Mouse (Mus musculus): ENCODE results near the gene Igf2bp1. TPM values are rescaled to one million over a fixed set of nuclear protein-coding genes. Genes with fewer than 3 reads are reported as not detected.

Igf2bp1 gene
- total RNA-seq, 1 experiment, result 354 TPM

DNA sequence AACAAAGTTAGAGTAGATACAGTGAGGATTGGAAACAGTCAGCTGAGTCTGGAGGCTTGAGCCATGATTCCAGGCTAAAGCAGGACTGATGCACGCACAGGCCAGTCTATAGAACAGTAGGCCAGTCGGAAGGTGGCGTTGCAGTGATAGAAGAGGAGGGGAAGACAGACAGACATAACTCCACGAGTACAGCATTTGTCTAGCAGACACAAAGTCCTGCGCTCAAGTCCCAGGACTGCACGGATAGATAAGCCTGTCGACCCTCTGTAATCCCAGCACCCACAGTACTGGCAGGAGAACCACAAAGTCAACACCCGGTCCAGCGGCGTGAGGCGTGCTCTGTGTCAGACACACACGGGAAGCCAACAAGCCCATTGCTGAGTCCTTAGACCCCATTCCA is 23.9 kb downstream of the Igf2bp1 start:
- Histone ChIP-seq H3K9me3 (ENCODE audit: control insufficient read depth, insufficient read depth, low read depth, low read length) (no peaks in the 10 kb centered on the region), H3K36me3 (ENCODE audit: control insufficient read depth, insufficient read depth, low read length, poor library complexity, severe bottlenecking) (peaks cover 29% of the 10 kb centered on the region), H3K27ac (ENCODE audit: insufficient read depth, low read depth, low read length, poor library complexity, severe bottlenecking) (peak overlapping the region; percentile 97), H3K4me3 (ENCODE audit: insufficient read depth in 1 of 2, low read depth in 1 of 2, low read length in 2 of 2, poor library complexity in 1 of 2, severe bottlenecking in 1 of 2) (peak overlapping the region; percentile 62 to 80), H3K9ac (ENCODE audit: insufficient read depth, low read depth, low read length, poor library complexity, severe bottlenecking) (peak overlapping the region; percentile 79), H3K4me1 (ENCODE audit: control insufficient read depth in 2 of 2, insufficient read depth in 2 of 2, low read length in 2 of 2, poor library complexity in 1 of 2) (peaks cover 18 to 22% of the 10 kb centered on the region in 2 experiments)
- DNase-seq (ENCODE audit: low read depth, low spot score), result no peak
- in situ Hi-C loops (cut with MboI; ENCODE audit: low sequenced_read_pairs in 2 of 2, unreplicated experiment in 2 of 2), result no loop called here
- TF ChIP-seq MAFK (IDR thresholded peaks at IDR 0.05; ENCODE audit: insufficient read depth, low read depth, low read length) (no peak), ZC3H11A (IDR thresholded peaks at IDR 0.05; ENCODE audit: borderline replicate concordance, low read depth, low read length) (no peak), HCFC1 (IDR thresholded peaks at IDR 0.05; ENCODE audit: borderline replicate concordance, insufficient read depth, low read length) (no peak), ZNF384 (IDR thresholded peaks at IDR 0.05; ENCODE audit: low read depth, low read length) (no peak), CHD2 (IDR thresholded peaks at IDR 0.05; ENCODE audit: low read depth, low read length) (no peak)

DNA sequence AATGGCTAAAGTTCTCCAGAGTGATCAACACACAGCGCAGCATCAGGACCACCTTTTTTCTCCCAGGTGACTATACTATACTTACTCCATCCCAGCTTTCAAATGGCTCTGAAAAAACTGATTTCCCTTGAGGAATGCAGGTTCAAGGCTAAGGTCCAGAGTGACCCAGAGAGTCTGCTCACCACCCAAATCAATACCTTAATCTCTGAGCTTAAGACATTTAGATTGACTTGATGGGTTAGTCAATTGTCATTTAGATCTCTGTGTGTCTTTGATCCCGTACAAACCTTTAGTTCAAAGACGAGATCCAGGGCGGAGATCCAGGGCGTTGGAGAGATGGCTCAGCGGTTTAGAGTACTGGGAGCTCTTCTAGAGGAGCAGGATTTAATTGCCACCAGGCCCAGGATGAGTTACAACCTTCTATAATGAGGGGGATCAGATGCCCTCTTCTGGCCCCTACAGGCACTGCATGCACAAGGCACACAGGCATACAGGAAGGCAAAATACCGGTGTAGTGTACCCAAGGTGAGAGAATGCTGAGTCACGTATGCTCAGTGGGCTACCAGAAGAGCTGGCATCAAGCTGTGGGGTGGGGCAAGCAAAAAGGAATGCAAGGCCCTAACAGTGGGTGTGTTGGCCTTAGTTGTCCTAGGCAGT is 24.9 kb downstream of the Igf2bp1 start:
- in situ Hi-C loops (cut with MboI; ENCODE audit: low sequenced_read_pairs in 2 of 2, unreplicated experiment in 2 of 2), result no loop called here
- Histone ChIP-seq H3K36me3 (ENCODE audit: control insufficient read depth, insufficient read depth, low read length, poor library complexity, severe bottlenecking) (peaks cover 31% of the 10 kb centered on the region), H3K4me1 (ENCODE audit: control insufficient read depth in 2 of 2, insufficient read depth in 2 of 2, low read length in 2 of 2, poor library complexity in 1 of 2) (peaks cover 18 to 20% of the 10 kb centered on the region in 2 experiments), H3K4me3 (ENCODE audit: insufficient read depth in 1 of 2, low read depth in 1 of 2, low read length in 2 of 2, poor library complexity in 1 of 2, severe bottlenecking in 1 of 2) (peak overlapping the region; percentile 62 to 80), H3K9ac (ENCODE audit: insufficient read depth, low read depth, low read length, poor library complexity, severe bottlenecking) (peak overlapping the region; percentile 79; the same call in 1 of the 2 replicates), H3K27ac (ENCODE audit: insufficient read depth, low read depth, low read length, poor library complexity, severe bottlenecking) (peak overlapping the region; percentile 97), H3K9me3 (ENCODE audit: control insufficient read depth, insufficient read depth, low read depth, low read length) (no peaks in the 10 kb centered on the region)
- TF ChIP-seq ZNF384 (IDR thresholded peaks at IDR 0.05; ENCODE audit: low read depth, low read length) (peak; percentile 83), HCFC1 (IDR thresholded peaks at IDR 0.05; ENCODE audit: borderline replicate concordance, insufficient read depth, low read length) (peak; percentile 64; the same call in 1 of the 2 replicates), ZC3H11A (IDR thresholded peaks at IDR 0.05; ENCODE audit: borderline replicate concordance, low read depth, low read length) (0 out of 2 replicates have a peak, but pooled peaks have one; percentile 14), MAFK (IDR thresholded peaks at IDR 0.05; ENCODE audit: insufficient read depth, low read depth, low read length) (peak; percentile 98), CHD2 (IDR thresholded peaks at IDR 0.05; ENCODE audit: low read depth, low read length) (0 out of 2 replicates have a peak, but pooled peaks have one; percentile 67)
- peak; percentile 99 for DNase-seq (ENCODE audit: low read depth, low spot score)

DNA sequence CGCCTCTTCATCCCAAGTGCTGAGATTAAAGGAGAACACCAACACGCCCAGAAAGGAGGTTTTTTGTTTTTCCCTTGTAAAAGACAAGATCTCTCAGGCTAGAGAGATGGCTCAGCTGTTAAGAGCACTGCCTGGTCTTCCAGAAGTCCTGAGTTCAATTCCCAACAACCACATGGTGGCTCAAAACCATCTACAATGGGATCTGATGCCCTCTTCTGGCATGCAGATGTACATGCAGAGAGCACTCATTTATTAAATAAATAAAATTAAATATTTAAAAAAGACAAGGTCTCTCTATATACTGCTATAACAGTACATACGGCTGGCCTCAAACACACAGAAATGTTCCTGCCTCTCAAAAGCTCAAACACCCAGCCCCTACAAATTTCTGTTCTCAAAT is 27.3 kb downstream of the Igf2bp1 start:
- Histone ChIP-seq H3K4me3 (ENCODE audit: insufficient read depth in 1 of 2, low read depth in 1 of 2, low read length in 2 of 2, poor library complexity in 1 of 2, severe bottlenecking in 1 of 2) (no peak overlapping the region), H3K9ac (ENCODE audit: insufficient read depth, low read depth, low read length, poor library complexity, severe bottlenecking) (no peak overlapping the region), H3K27ac (ENCODE audit: insufficient read depth, low read depth, low read length, poor library complexity, severe bottlenecking) (no peak overlapping the region), H3K4me1 (ENCODE audit: control insufficient read depth in 2 of 2, insufficient read depth in 2 of 2, low read length in 2 of 2, poor library complexity in 1 of 2) (peaks cover 17 to 18% of the 10 kb centered on the region in 2 experiments; a peak in 3 of 4 replicates), H3K9me3 (ENCODE audit: control insufficient read depth, insufficient read depth, low read depth, low read length) (no peaks in the 10 kb centered on the region), H3K36me3 (ENCODE audit: control insufficient read depth, insufficient read depth, low read length, poor library complexity, severe bottlenecking) (peaks cover 51% of the 10 kb centered on the region)
- no peak for TF ChIP-seq ZC3H11A (IDR thresholded peaks at IDR 0.05; ENCODE audit: borderline replicate concordance, low read depth, low read length)
- TF ChIP-seq HCFC1 (IDR thresholded peaks at IDR 0.05; ENCODE audit: borderline replicate concordance, insufficient read depth, low read length), result no peak
- TF ChIP-seq CHD2 (IDR thresholded peaks at IDR 0.05; ENCODE audit: low read depth, low read length), result no peak
- TF ChIP-seq MAFK (IDR thresholded peaks at IDR 0.05; ENCODE audit: insufficient read depth, low read depth, low read length), result no peak
- no peak for TF ChIP-seq ZNF384 (IDR thresholded peaks at IDR 0.05; ENCODE audit: low read depth, low read length)
- in situ Hi-C loops (cut with MboI; ENCODE audit: low sequenced_read_pairs in 2 of 2, unreplicated experiment in 2 of 2), result no loop called here
- DNase-seq (ENCODE audit: low read depth, low spot score), result no peak

DNA sequence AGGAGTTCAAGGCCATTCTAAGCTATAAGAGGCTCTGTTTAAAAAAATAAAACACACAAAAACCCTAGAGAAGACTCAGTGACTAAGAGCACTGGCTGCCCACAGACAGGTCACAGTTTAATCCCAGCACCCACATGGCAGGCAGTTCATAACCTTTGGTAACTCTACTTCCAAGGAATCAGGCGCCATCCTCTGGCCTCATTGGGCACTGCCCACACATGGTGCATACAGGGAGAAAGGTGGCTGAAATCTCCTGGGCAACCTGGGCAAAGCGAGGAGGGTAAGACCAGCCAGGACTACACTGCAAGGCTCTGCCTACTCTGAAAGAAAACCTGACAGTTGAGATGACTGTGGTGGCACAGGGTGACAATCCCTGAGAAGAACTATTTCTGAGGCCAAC is 29.4 kb downstream of the Igf2bp1 start:
- TF ChIP-seq HCFC1 (IDR thresholded peaks at IDR 0.05; ENCODE audit: borderline replicate concordance, insufficient read depth, low read length) (no peak), CHD2 (IDR thresholded peaks at IDR 0.05; ENCODE audit: low read depth, low read length) (no peak), ZC3H11A (IDR thresholded peaks at IDR 0.05; ENCODE audit: borderline replicate concordance, low read depth, low read length) (no peak), MAFK (IDR thresholded peaks at IDR 0.05; ENCODE audit: insufficient read depth, low read depth, low read length) (no peak), ZNF384 (IDR thresholded peaks at IDR 0.05; ENCODE audit: low read depth, low read length) (no peak)
- no peak for DNase-seq (ENCODE audit: low read depth, low spot score)
- in situ Hi-C loops (cut with MboI; ENCODE audit: low sequenced_read_pairs in 2 of 2, unreplicated experiment in 2 of 2), result no loop called here
- peaks cover 70% of the 10 kb centered on the region for H3K36me3 ChIP-seq (ENCODE audit: control insufficient read depth, insufficient read depth, low read length, poor library complexity, severe bottlenecking)
- no peak overlapping the region for H3K4me3 ChIP-seq (ENCODE audit: insufficient read depth in 1 of 2, low read depth in 1 of 2, low read length in 2 of 2, poor library complexity in 1 of 2, severe bottlenecking in 1 of 2)
- no peak overlapping the region for H3K9ac ChIP-seq (ENCODE audit: insufficient read depth, low read depth, low read length, poor library complexity, severe bottlenecking)
- H3K9me3 ChIP-seq (ENCODE audit: control insufficient read depth, insufficient read depth, low read depth, low read length), result no peaks in the 10 kb centered on the region
- H3K4me1 ChIP-seq (ENCODE audit: control insufficient read depth in 2 of 2, insufficient read depth in 2 of 2, low read length in 2 of 2, poor library complexity in 1 of 2), result peaks cover 9 to 14% of the 10 kb centered on the region in 2 experiments; a peak in 2 of 4 replicates
- H3K27ac ChIP-seq (ENCODE audit: insufficient read depth, low read depth, low read length, poor library complexity, severe bottlenecking), result no peak overlapping the region

All from ES-E14 (cell line).